Mouse (Mus musculus) liver, postnatal 0 days (tissue): ENCODE data around the gene Fbln2.

Experiments
- CTCF ChIP-seq: sonication (generic); IDR thresholded peaks from 2 replicates; pipeline ENCODE4 v1.5.1; 2016; ENCODE audit warnings: antibody characterized with exemption, low read depth
- EP300 ChIP-seq: IDR thresholded peaks from 2 replicates; pipeline ENCODE4 v1.6.1; 2016; ENCODE audit warnings: antibody characterized with exemption, low read depth, mild to moderate bottlenecking

DNA sequence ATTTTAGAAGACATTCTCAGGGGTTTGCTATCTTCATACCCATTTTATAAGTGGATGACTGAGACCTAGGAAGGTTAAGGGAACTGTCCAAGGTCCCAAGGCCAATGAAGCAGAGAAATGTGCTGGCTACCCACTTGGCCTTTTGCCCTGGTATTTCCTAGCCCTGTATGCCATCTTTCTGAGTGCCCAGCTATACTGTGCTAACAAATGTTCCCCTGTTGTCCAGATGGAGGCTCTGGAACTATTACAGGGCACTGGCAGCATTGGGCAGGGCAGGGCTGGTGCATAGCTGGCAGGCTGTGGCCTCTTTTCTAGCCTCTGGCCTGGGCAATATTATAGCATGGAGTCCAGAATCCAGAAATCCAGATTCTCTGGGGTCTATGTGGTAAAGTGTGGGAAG lies 28.7 kb downstream of the Fbln2 start:
- no peak for TF ChIP-seq EP300
- no peak for TF ChIP-seq CTCF
